Mouse (Mus musculus): Measurements from ENCODE around the gene Ezr. TPM values are rescaled to one million over a fixed set of nuclear protein-coding genes. Genes with fewer than 3 reads are reported as not detected.

Ezr gene
- polyA plus RNA-seq, 1 experiment, result 152 TPM

GRCm38 (mm10) chr17:6768301-6768788 lies 14.2 kb downstream of the Ezr start:
- peak overlapping the region; percentile 96 for H3K27ac ChIP-seq (ENCODE audit: insufficient read depth, low read depth, low read length)
- peaks cover 81% of the 10 kb centered on the region for H3K4me1 ChIP-seq (ENCODE audit: control insufficient read depth, insufficient read depth, low read length)
- 33% methylated on average over 5 of the region's 5 CpGs for WGBS

GRCm38 (mm10) chr17:6767771-6768170 lies 14.8 kb downstream of the Ezr start:
- Histone ChIP-seq H3K4me1 (ENCODE audit: control insufficient read depth, insufficient read depth, low read length) (peaks cover 80% of the 10 kb centered on the region), H3K4me3 (ENCODE audit: insufficient read depth, low read depth, low read length) (no peak overlapping the region), H3K27ac (ENCODE audit: insufficient read depth, low read depth, low read length) (peak overlapping the region; percentile 96), H3K36me3 (ENCODE audit: control insufficient read depth, insufficient read depth, low read length) (no peaks in the 10 kb centered on the region), H3K27me3 (replicated peaks; ENCODE audit: control insufficient read depth, insufficient read depth, low read length) (no peaks in the 10 kb centered on the region)
- TF ChIP-seq CTCF (conservative IDR thresholded peaks at IDR 0.05; ENCODE audit: insufficient read depth, insufficient read length, low read depth, low read length) (no peak), POLR2A (IDR thresholded peaks at IDR 0.05; ENCODE audit: low read depth, low read length) (no peak)
- WGBS, result 25% methylated on average over 5 of the region's 5 CpGs
- no peak for DNase-seq

More at GRCm38 (mm10) chr17:6768301-6768788, 14.2 kb downstream of the Ezr start:
- TF ChIP-seq CTCF (conservative IDR thresholded peaks at IDR 0.05; ENCODE audit: insufficient read depth, insufficient read length, low read depth, low read length) (no peak), POLR2A (IDR thresholded peaks at IDR 0.05; ENCODE audit: low read depth, low read length) (no peak)
- no peaks in the 10 kb centered on the region for H3K36me3 ChIP-seq (ENCODE audit: control insufficient read depth, insufficient read depth, low read length)
- DNase-seq, result peak; percentile 91
- H3K27me3 ChIP-seq (replicated peaks; ENCODE audit: control insufficient read depth, insufficient read depth, low read length), result no peaks in the 10 kb centered on the region
- no peak overlapping the region for H3K4me3 ChIP-seq (ENCODE audit: insufficient read depth, low read depth, low read length)

GRCm38 (mm10) chr17:6766823-6767222 lies 15.8 kb downstream of the Ezr start:
- Histone ChIP-seq H3K27me3 (replicated peaks; ENCODE audit: control insufficient read depth, insufficient read depth, low read length) (no peaks in the 10 kb centered on the region), H3K36me3 (ENCODE audit: control insufficient read depth, insufficient read depth, low read length) (no peaks in the 10 kb centered on the region), H3K4me1 (ENCODE audit: control insufficient read depth, insufficient read depth, low read length) (peaks cover 80% of the 10 kb centered on the region), H3K27ac (ENCODE audit: insufficient read depth, low read depth, low read length) (peak overlapping the region; percentile 96), H3K4me3 (ENCODE audit: insufficient read depth, low read depth, low read length) (no peak overlapping the region)
- 61% methylated on average over 4 of the region's 4 CpGs for WGBS
- no peak for TF ChIP-seq POLR2A (IDR thresholded peaks at IDR 0.05; ENCODE audit: low read depth, low read length)
- no peak for TF ChIP-seq CTCF (conservative IDR thresholded peaks at IDR 0.05; ENCODE audit: insufficient read depth, insufficient read length, low read depth, low read length)
- DNase-seq, result no peak

GRCm38 (mm10) chr17:6765886-6766285 lies 16.7 kb downstream of the Ezr start:
- no peaks in the 10 kb centered on the region for H3K27me3 ChIP-seq (replicated peaks; ENCODE audit: control insufficient read depth, insufficient read depth, low read length)
- no peak for DNase-seq
- 40% methylated on average over 2 of the region's 2 CpGs for WGBS
- no peak for TF ChIP-seq POLR2A (IDR thresholded peaks at IDR 0.05; ENCODE audit: low read depth, low read length)
- TF ChIP-seq CTCF (conservative IDR thresholded peaks at IDR 0.05; ENCODE audit: insufficient read depth, insufficient read length, low read depth, low read length), result no peak
- H3K4me1 ChIP-seq (ENCODE audit: control insufficient read depth, insufficient read depth, low read length), result peaks cover 73% of the 10 kb centered on the region
- H3K27ac ChIP-seq (ENCODE audit: insufficient read depth, low read depth, low read length), result peak overlapping the region; percentile 39
- H3K36me3 ChIP-seq (ENCODE audit: control insufficient read depth, insufficient read depth, low read length), result no peaks in the 10 kb centered on the region
- H3K4me3 ChIP-seq (ENCODE audit: insufficient read depth, low read depth, low read length), result no peak overlapping the region

GRCm38 (mm10) chr17:6764730-6765129 lies 17.9 kb downstream of the Ezr start:
- Histone ChIP-seq H3K4me3 (ENCODE audit: insufficient read depth, low read depth, low read length) (no peak overlapping the region), H3K36me3 (ENCODE audit: control insufficient read depth, insufficient read depth, low read length) (no peaks in the 10 kb centered on the region), H3K4me1 (ENCODE audit: control insufficient read depth, insufficient read depth, low read length) (peaks cover 71% of the 10 kb centered on the region), H3K27me3 (replicated peaks; ENCODE audit: control insufficient read depth, insufficient read depth, low read length) (no peaks in the 10 kb centered on the region), H3K27ac (ENCODE audit: insufficient read depth, low read depth, low read length) (peak overlapping the region; percentile 39; the same call in 1 of the 2 replicates)
- WGBS, result 64% methylated on average over 4 of the region's 4 CpGs
- DNase-seq, result peak; percentile 72
- TF ChIP-seq POLR2A (IDR thresholded peaks at IDR 0.05; ENCODE audit: low read depth, low read length) (no peak), CTCF (conservative IDR thresholded peaks at IDR 0.05; ENCODE audit: insufficient read depth, insufficient read length, low read depth, low read length) (no peak)

GRCm38 (mm10) chr17:6764227-6764593 lies 18.4 kb downstream of the Ezr start:
- H3K27me3 ChIP-seq (replicated peaks; ENCODE audit: control insufficient read depth, insufficient read depth, low read length), result no peaks in the 10 kb centered on the region

GRCm38 (mm10) chr17:6763513-6764226 lies 18.9 kb downstream of the Ezr start:
- 42% methylated on average over 7 of the region's 7 CpGs for WGBS
- peaks cover 68% of the 10 kb centered on the region for H3K4me1 ChIP-seq (ENCODE audit: control insufficient read depth, insufficient read depth, low read length)

More at GRCm38 (mm10) chr17:6764227-6764593, 18.4 kb downstream of the Ezr start:
- TF ChIP-seq CTCF (conservative IDR thresholded peaks at IDR 0.05; ENCODE audit: insufficient read depth, insufficient read length, low read depth, low read length) (no peak), POLR2A (IDR thresholded peaks at IDR 0.05; ENCODE audit: low read depth, low read length) (no peak)
- whole genome bisulfite sequencing, result 33% methylated on average over 7 of the region's 7 CpGs
- no peak overlapping the region for H3K27ac ChIP-seq (ENCODE audit: insufficient read depth, low read depth, low read length)
- no peaks in the 10 kb centered on the region for H3K36me3 ChIP-seq (ENCODE audit: control insufficient read depth, insufficient read depth, low read length)
- peaks cover 70% of the 10 kb centered on the region for H3K4me1 ChIP-seq (ENCODE audit: control insufficient read depth, insufficient read depth, low read length)
- DNase-seq, result no peak
- H3K4me3 ChIP-seq (ENCODE audit: insufficient read depth, low read depth, low read length), result no peak overlapping the region

More at GRCm38 (mm10) chr17:6763513-6764226, 18.9 kb downstream of the Ezr start:
- DNase-seq, result no peak
- Histone ChIP-seq H3K4me3 (ENCODE audit: insufficient read depth, low read depth, low read length) (no peak overlapping the region), H3K36me3 (ENCODE audit: control insufficient read depth, insufficient read depth, low read length) (no peaks in the 10 kb centered on the region; the same call in 1 of the 2 replicates), H3K27ac (ENCODE audit: insufficient read depth, low read depth, low read length) (no peak overlapping the region; the same call in 1 of the 2 replicates), H3K27me3 (replicated peaks; ENCODE audit: control insufficient read depth, insufficient read depth, low read length) (no peaks in the 10 kb centered on the region)
- TF ChIP-seq POLR2A (IDR thresholded peaks at IDR 0.05; ENCODE audit: low read depth, low read length) (no peak), CTCF (conservative IDR thresholded peaks at IDR 0.05; ENCODE audit: insufficient read depth, insufficient read length, low read depth, low read length) (no peak)
